Mouse (Mus musculus): ENCODE data around the gene Olfr902. TPM values are rescaled to one million over a fixed set of nuclear protein-coding genes. Genes with fewer than 3 reads are reported as not detected.
"Not testable (repeated sequence)": the region's sequence is repeated elsewhere in the genome, so short reads cannot be mapped to it uniquely, and the experiment has no call there.

Gene Olfr902
- total RNA-seq (2017), result not detected in 2 replicates

DNA sequence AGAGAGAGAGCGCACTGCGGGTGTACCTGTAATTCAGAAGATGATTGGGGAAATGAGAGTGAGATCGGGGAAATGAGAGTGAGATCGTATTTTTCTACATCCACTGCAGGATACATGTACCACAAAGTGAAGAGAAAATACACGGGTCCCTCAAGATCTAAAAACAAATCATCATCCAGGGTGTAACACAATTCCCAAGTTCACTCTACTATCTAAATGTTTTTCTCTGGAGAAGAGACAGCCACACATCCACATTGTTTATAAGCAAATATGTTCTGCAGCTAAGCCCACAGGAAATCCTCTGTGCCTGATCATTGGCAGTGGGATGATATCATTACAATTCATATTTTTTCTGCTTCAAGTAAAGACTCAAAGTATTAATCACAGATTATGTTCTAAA is at the start of gene Olfr902:
TSS of gene Olfr902 (plus strand) at position 301 of the 400 bp plus-strand sequence.
- no peak for ATAC-seq (ENCODE audit: extremely low read depth, insufficient number of reproducible peaks, low FRiP score, poor library complexity, severe bottlenecking)

DNA sequence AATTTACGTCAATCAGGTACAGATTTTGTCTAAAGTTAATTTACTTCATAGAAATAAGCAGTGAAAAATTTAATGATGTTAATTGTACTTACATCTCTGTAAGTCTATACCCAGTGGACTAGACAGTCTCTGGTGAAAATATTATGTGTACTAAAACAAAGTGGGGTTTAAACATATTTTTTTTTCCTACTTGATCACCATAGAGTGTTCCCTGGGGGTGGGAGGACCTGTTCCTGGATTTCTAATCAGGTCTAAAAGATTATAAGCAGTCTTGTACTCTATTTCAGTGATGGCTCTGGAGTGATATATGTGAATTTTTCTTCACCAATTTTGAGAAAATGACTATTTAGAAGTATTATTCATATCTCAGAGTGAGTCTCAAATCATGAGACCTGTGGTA is 46.1 kb upstream of the Olfr902 start, which contains the start of gene Olfr147:
TSS of gene Olfr147 (plus strand) at position 301 of the 400 bp plus-strand sequence.
- ATAC-seq (ENCODE audit: extremely low read depth, insufficient number of reproducible peaks, low FRiP score, poor library complexity, severe bottlenecking), result no peak

DNA sequence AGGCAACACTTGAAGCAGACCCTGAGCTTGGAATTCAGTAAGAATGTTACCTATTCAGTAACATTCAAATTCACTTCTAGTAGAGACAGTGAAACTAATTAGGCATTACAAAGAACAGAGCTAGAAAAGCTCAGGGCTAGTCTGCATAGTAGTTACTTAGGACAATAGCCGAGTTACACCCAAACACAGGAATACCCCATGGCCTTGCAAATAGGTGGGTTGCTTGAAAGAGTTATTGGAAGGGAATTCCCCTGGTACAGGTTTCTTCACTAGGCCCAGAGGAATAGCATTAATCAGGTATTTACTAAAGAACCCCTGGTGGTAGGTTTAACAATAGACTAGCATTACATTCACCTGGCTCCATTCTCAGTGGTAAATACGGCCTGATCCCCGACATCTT is 40.0 kb upstream of the Olfr902 start:
- ATAC-seq (ENCODE audit: extremely low read depth, insufficient number of reproducible peaks, low FRiP score, poor library complexity, severe bottlenecking), result not testable (repeated sequence)

- ATAC-seq (ENCODE audit: extremely low read depth, insufficient number of reproducible peaks, low FRiP score, poor library complexity, severe bottlenecking), result not testable (repeated sequence)
These were observed 34.0 kb upstream of the Olfr902 start for GRCm38 (mm10) chr9:38413502-38413901.

GRCm38 (mm10) chr9:38423801-38424200 is 23.7 kb upstream of the Olfr902 start:
- no peak for ATAC-seq (ENCODE audit: extremely low read depth, insufficient number of reproducible peaks, low FRiP score, poor library complexity, severe bottlenecking)

GRCm38 (mm10) chr9:38427026-38427425 is 20.4 kb upstream of the Olfr902 start:
- no peak for ATAC-seq (ENCODE audit: extremely low read depth, insufficient number of reproducible peaks, low FRiP score, poor library complexity, severe bottlenecking)

- no peak for ATAC-seq (ENCODE audit: extremely low read depth, insufficient number of reproducible peaks, low FRiP score, poor library complexity, severe bottlenecking)
These were observed 18.3 kb upstream of the Olfr902 start, which contains the start of gene Olfr901 for GRCm38 (mm10) chr9:38429155-38429554. Gene Olfr901 (plus strand): TSS chr9:38429455.

DNA sequence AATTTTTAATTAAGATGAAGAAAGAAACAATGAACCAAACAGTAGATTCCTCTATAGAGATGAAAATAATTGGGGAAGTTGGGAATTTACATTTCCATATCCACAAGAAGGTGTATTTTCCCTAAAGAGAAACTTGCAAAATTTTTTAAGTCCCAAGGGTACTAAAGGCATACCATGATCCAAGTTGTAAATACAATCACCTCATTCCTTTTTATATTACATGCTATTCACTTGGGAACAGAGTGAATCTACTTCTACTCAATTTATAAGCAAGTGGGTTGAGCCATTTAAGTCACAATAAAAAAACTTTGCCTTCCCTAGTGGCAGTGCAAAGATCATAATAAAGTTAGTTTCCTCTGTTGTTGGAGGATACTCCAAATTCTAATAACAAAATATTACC is 15.4 kb downstream of the Olfr902 start, which contains the start of gene Olfr904:
TSS of gene Olfr904 (plus strand) at position 301 of the 400 bp plus-strand sequence.
- no peak for ATAC-seq (ENCODE audit: extremely low read depth, insufficient number of reproducible peaks, low FRiP score, poor library complexity, severe bottlenecking)

- no peak for ATAC-seq (ENCODE audit: extremely low read depth, insufficient number of reproducible peaks, low FRiP score, poor library complexity, severe bottlenecking)
These were observed 23.4 kb downstream of the Olfr902 start, which contains the start of gene Olfr905 for GRCm38 (mm10) chr9:38470807-38471206. Gene Olfr905 (plus strand): TSS chr9:38471107.

DNA sequence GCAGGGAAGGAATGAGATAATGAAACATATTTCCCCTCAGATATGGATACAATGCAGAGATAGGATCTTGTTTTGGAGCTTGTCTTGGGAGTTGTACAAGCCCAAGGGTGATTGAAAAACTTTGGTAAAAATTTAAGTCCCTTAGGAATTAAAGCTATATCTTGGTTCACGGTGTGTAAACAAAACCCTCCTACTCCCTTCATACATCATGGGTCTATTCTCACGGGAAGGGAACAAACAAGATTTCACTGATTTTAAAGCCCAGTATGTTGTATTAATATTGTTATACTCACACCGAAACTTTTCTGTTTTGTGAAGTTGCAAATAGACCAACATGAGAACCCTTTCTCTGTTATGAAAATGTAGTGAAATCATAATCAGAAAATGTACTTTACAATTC is 39.3 kb downstream of the Olfr902 start, which contains the start of gene Olfr906:
TSS of gene Olfr906 (plus strand) at position 301 of the 400 bp plus-strand sequence.
- no peak for ATAC-seq (ENCODE audit: extremely low read depth, insufficient number of reproducible peaks, low FRiP score, poor library complexity, severe bottlenecking)

- no peak for ATAC-seq (ENCODE audit: extremely low read depth, insufficient number of reproducible peaks, low FRiP score, poor library complexity, severe bottlenecking)
These were observed 48.0 kb downstream of the Olfr902 start, which contains the start of gene Olfr907 for GRCm38 (mm10) chr9:38495501-38495900. Gene Olfr907 (plus strand): TSS chr9:38495801.

Other genes starting within 250 kb of the Olfr902 start
- gene Olfr893, start 239.3 kb upstream of the Olfr902 start, total RNA-seq (2017), result 0.12 TPM in 1 of 2 replicates, not detected in the other
- not detected in 2 replicates for gene Olfr894, start 229.6 kb upstream of the Olfr902 start, total RNA-seq (2017)
- gene Olfr143, start 194.9 kb upstream of the Olfr902 start, total RNA-seq (2017), result not detected in 2 replicates
- not detected in 2 replicates for gene Olfr895, start 179.8 kb upstream of the Olfr902 start, total RNA-seq (2017)
- gene Olfr896-ps1, start 156.5 kb upstream of the Olfr902 start, total RNA-seq (2017), result not detected in 2 replicates
- not detected in 2 replicates for gene Olfr25, start 118.6 kb upstream of the Olfr902 start, total RNA-seq (2017)
- gene Olfr898, start 99.2 kb upstream of the Olfr902 start, total RNA-seq (2017), result not detected in 2 replicates
- not detected in 2 replicates for gene Olfr250, start 80.8 kb upstream of the Olfr902 start, total RNA-seq (2017)
- gene Olfr251, start 70.6 kb upstream of the Olfr902 start, total RNA-seq (2017), result not detected in 2 replicates
- not detected in 2 replicates for gene Olfr147, start 46.0 kb upstream of the Olfr902 start, total RNA-seq (2017)
- not detected in 2 replicates for gene Olfr901, start 18.2 kb upstream of the Olfr902 start, total RNA-seq (2017)
- 0.12 TPM in 2 replicates for gene Olfr904, start 15.5 kb downstream of the Olfr902 start, total RNA-seq (2017)
- 0.25 TPM in 1 of 2 replicates, not detected in the other for gene Olfr905, start 23.5 kb downstream of the Olfr902 start, total RNA-seq (2017)
- not detected in 2 replicates for gene Olfr906, start 39.4 kb downstream of the Olfr902 start, total RNA-seq (2017)
- gene Olfr907, start 48.1 kb downstream of the Olfr902 start, total RNA-seq (2017), result not detected in 2 replicates
- not detected in 2 replicates for gene Olfr911-ps1, start 73.9 kb downstream of the Olfr902 start, total RNA-seq (2017)
- gene Olfr910, start 90.2 kb downstream of the Olfr902 start, total RNA-seq (2017), result not detected in 2 replicates
- 0.12 TPM in 1 of 2 replicates, not detected in the other for gene Olfr912, start 132.5 kb downstream of the Olfr902 start, total RNA-seq (2017)
- gene Olfr913, start 145.1 kb downstream of the Olfr902 start, total RNA-seq (2017), result not detected in 2 replicates
- gene Olfr914, start 157.4 kb downstream of the Olfr902 start, total RNA-seq (2017), result not detected in 2 replicates
- gene Olfr916, start 212.2 kb downstream of the Olfr902 start, total RNA-seq (2017), result not detected in 2 replicates
- not detected in 2 replicates for gene Olfr917, start 218.2 kb downstream of the Olfr902 start, total RNA-seq (2017)
- gene Olfr918, start 226.9 kb downstream of the Olfr902 start, total RNA-seq (2017), result not detected in 2 replicates

All from neutrophil, adult 5-6 weeks (primary cell).